Comparison of ENCODE assay signal across 12 mouse cellular contexts in the genomic region with DNA sequence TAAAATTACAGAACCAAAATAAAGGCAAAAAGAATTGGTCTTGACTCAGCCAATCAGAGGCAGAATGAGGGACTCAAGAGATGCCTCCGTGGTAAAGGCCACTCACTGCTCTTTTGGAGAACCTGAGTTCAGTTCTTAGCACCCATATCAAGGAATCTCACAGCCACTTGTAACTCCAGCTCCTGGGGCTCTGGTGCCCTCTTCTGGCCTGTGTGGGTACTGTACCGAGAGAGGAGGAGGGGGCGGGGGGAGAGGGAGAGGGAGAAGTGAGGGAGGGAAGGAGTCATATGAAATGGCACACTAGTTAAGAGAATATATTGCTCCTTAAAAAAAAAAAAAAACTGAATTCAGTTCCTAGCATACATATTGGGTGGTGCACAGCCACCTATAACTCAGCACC.
DNase-seq lines count a peak whose midpoint lies in the region; ATAC-seq and TF ChIP-seq lines count a peak whose summit lies in the region.
"Had no signal": no experiment of that assay in that cellular context is flagged by ENCODE, and none has a peak within 500 bp of the region (broad histone marks: within the 10 kb centered on the region; RNA-seq: fewer than 3 reads in every experiment).

No protein-coding gene starts in this region.

- WGBS in hindbrain, embryonic 11.5 days = 84% methylated on average over 3 of the region's 3 CpGs
- WGBS in hindbrain, embryonic 14.5 days = 91% methylated on average over 3 of the region's 3 CpGs
- 73% methylated on average over 3 of the region's 3 CpGs for WGBS in liver, embryonic 14.5 days (ENCODE audit: insufficient replicate concordance)
- WGBS in liver, embryonic 11.5 days = 74% methylated on average over 3 of the region's 3 CpGs

- H3K9ac ChIP-seq in hindbrain, embryonic 11.5 days (ENCODE audit: low read depth, low read length) = no peak overlapping the region
- H3K9ac ChIP-seq in hindbrain, embryonic 14.5 days = no peak overlapping the region
- no peak overlapping the region for H3K9ac ChIP-seq in liver, embryonic 14.5 days (replicated peaks)
- H3K9ac ChIP-seq in liver, embryonic 11.5 days (ENCODE audit: low read depth, low read length) = no peak overlapping the region
- no peak overlapping the region for H3K9ac ChIP-seq in ES-Bruce4 (ENCODE audit: low read depth, poor library complexity, severe bottlenecking)
- H3K9ac ChIP-seq: limb, embryonic 12.5 days had no signal

- H3K4me3 ChIP-seq in hindbrain, embryonic 11.5 days (ENCODE audit: low read depth, low read length) = no peak overlapping the region
- H3K4me3 ChIP-seq in hindbrain, embryonic 14.5 days (replicated peaks; ENCODE audit: low read length) = no peak overlapping the region
- no peak overlapping the region for H3K4me3 ChIP-seq in liver, embryonic 14.5 days (ENCODE audit: insufficient read depth in 1 of 2, low read depth in 2 of 2, low read length in 2 of 2)
- no peak overlapping the region for H3K4me3 ChIP-seq in liver, embryonic 11.5 days (ENCODE audit: low read depth, low read length)
- H3K4me3 ChIP-seq in ES-Bruce4 (ENCODE audit: low read depth, low read length) = no peak overlapping the region
- H3K4me3 ChIP-seq: heart, adult 2 months; limb, embryonic 12.5 days; midbrain, embryonic 10.5 days; myocyte had no signal

- no peaks in the 10 kb centered on the region for H3K4me1 ChIP-seq in hindbrain, embryonic 11.5 days (replicated peaks; ENCODE audit: control insufficient read depth, insufficient read depth, low read length)
- H3K4me1 ChIP-seq in hindbrain, embryonic 14.5 days (replicated peaks; ENCODE audit: control insufficient read depth, insufficient read depth, low read length) = no peaks in the 10 kb centered on the region
- no peaks in the 10 kb centered on the region for H3K4me1 ChIP-seq in liver, embryonic 14.5 days (replicated peaks; ENCODE audit: control insufficient read depth in 2 of 2, insufficient read depth in 2 of 2, low read length in 1 of 2)
- H3K4me1 ChIP-seq in liver, embryonic 11.5 days (replicated peaks; ENCODE audit: control insufficient read depth, insufficient read depth, low read length) = no peaks in the 10 kb centered on the region
- H3K4me1 ChIP-seq in ES-Bruce4 (ENCODE audit: control insufficient read depth, insufficient read depth, low read length) = no peaks in the 10 kb centered on the region
- H3K4me1 ChIP-seq: limb, embryonic 12.5 days had no signal

- H3K27ac ChIP-seq in hindbrain, embryonic 11.5 days (ENCODE audit: low read depth, low read length) = no peak overlapping the region
- H3K27ac ChIP-seq in hindbrain, embryonic 14.5 days = no peak overlapping the region
- no peak overlapping the region for H3K27ac ChIP-seq in liver, embryonic 14.5 days
- H3K27ac ChIP-seq in liver, embryonic 11.5 days (ENCODE audit: low read depth, low read length) = no peak overlapping the region
- no peak overlapping the region for H3K27ac ChIP-seq in ES-Bruce4 (ENCODE audit: insufficient read depth, low read length)
- H3K27ac ChIP-seq: heart, adult 2 months; limb, embryonic 12.5 days; midbrain, embryonic 10.5 days had no signal

- no peaks in the 10 kb centered on the region for H3K36me3 ChIP-seq in hindbrain, embryonic 11.5 days (ENCODE audit: control insufficient read depth, insufficient read depth, low read length)
- no peaks in the 10 kb centered on the region for H3K36me3 ChIP-seq in hindbrain, embryonic 14.5 days (replicated peaks; ENCODE audit: control insufficient read depth, insufficient read depth)
- no peaks in the 10 kb centered on the region for H3K36me3 ChIP-seq in liver, embryonic 14.5 days (replicated peaks; ENCODE audit: control insufficient read depth, insufficient read depth, low read depth)
- no peaks in the 10 kb centered on the region for H3K36me3 ChIP-seq in liver, embryonic 11.5 days (ENCODE audit: control insufficient read depth, insufficient read depth, low read length)
- no peaks in the 10 kb centered on the region for H3K36me3 ChIP-seq in ES-Bruce4 (ENCODE audit: control insufficient read depth, insufficient read depth, low read length, poor library complexity, severe bottlenecking)
- H3K36me3 ChIP-seq: limb, embryonic 12.5 days; midbrain, embryonic 10.5 days had no signal

- no peaks in the 10 kb centered on the region for H3K27me3 ChIP-seq in hindbrain, embryonic 11.5 days (ENCODE audit: control insufficient read depth, insufficient read depth, low read length)
- H3K27me3 ChIP-seq in hindbrain, embryonic 14.5 days (ENCODE audit: control insufficient read depth, insufficient read depth, low read length) = no peaks in the 10 kb centered on the region
- no peaks in the 10 kb centered on the region for H3K27me3 ChIP-seq in liver, embryonic 14.5 days (ENCODE audit: control insufficient read depth, insufficient read depth, low read length)
- H3K27me3 ChIP-seq in liver, embryonic 11.5 days (replicated peaks; ENCODE audit: control insufficient read depth, insufficient read depth, low read length) = no peaks in the 10 kb centered on the region
- no peaks in the 10 kb centered on the region for H3K27me3 ChIP-seq in ES-Bruce4 (ENCODE audit: control insufficient read depth, insufficient read depth, low read length, poor library complexity, severe bottlenecking)
- H3K27me3 ChIP-seq: limb, embryonic 12.5 days had no signal

- peak; percentile 13; the same call in 1 of the 2 replicates for TF ChIP-seq CTCF in liver, embryonic 14.5 days (IDR thresholded peaks at IDR 0.05; ENCODE audit: low read depth)
- peak; percentile 64 for TF ChIP-seq CTCF in ES-Bruce4 (IDR thresholded peaks at IDR 0.05; ENCODE audit: low read depth, low read length)
- peak; percentile 31; the same call in 1 of the 2 replicates for TF ChIP-seq CTCF in brain, embryonic 14.5 days (IDR thresholded peaks at IDR 0.05; ENCODE audit: borderline replicate concordance, extremely low read depth, insufficient read depth, insufficient read length)

- no peaks in the 10 kb centered on the region; the same call in 1 of the 2 replicates for H3K9me3 ChIP-seq in hindbrain, embryonic 11.5 days (ENCODE audit: control insufficient read depth, low read length)
- H3K9me3 ChIP-seq in hindbrain, embryonic 14.5 days (ENCODE audit: control insufficient read depth, low read length) = 0 out of 2 replicates have a peak, but pooled peaks cover 4% of the 10 kb centered on the region
- no peaks in the 10 kb centered on the region for H3K9me3 ChIP-seq in liver, embryonic 14.5 days (ENCODE audit: control insufficient read depth, low read length)
- 0 out of 2 replicates have a peak, but pooled peaks cover 4% of the 10 kb centered on the region for H3K9me3 ChIP-seq in liver, embryonic 11.5 days (ENCODE audit: control insufficient read depth, low read length)
- no peaks in the 10 kb centered on the region for H3K9me3 ChIP-seq in ES-Bruce4 (replicated peaks; ENCODE audit: control insufficient read depth, insufficient read depth, low read length, poor library complexity, severe bottlenecking)

- ATAC-seq in hindbrain, embryonic 11.5 days (ENCODE audit: low FRiP score) = no peak
- ATAC-seq in hindbrain, embryonic 14.5 days (ENCODE audit: low FRiP score) = no peak
- ATAC-seq in liver, embryonic 14.5 days (ENCODE audit: insufficient read depth) = no peak
- ATAC-seq in liver, embryonic 11.5 days (replicated peaks; ENCODE audit: low FRiP score) = no peak

- no peak for TF ChIP-seq EP300 in liver, embryonic 14.5 days (IDR thresholded peaks at IDR 0.05; ENCODE audit: low read depth)
- no peak for TF ChIP-seq EP300 in ES-Bruce4 (IDR thresholded peaks at IDR 0.05; ENCODE audit: insufficient read depth, low read depth, low read length)

- H3K4me2 ChIP-seq in hindbrain, embryonic 11.5 days (replicated peaks; ENCODE audit: low read depth, low read length) = no peak overlapping the region
- no peak overlapping the region for H3K4me2 ChIP-seq in hindbrain, embryonic 14.5 days (replicated peaks)
- H3K4me2 ChIP-seq in liver, embryonic 14.5 days (ENCODE audit: low read depth) = no peak overlapping the region
- H3K4me2 ChIP-seq in liver, embryonic 11.5 days = no peak overlapping the region
- H3K4me2 ChIP-seq: limb, embryonic 12.5 days had no signal

- no peak for TF ChIP-seq POLR2A in ES-Bruce4 (IDR thresholded peaks at IDR 0.05; ENCODE audit: insufficient read depth, low read length)
- TF ChIP-seq POLR2A in brain, embryonic 14.5 days (IDR thresholded peaks at IDR 0.05; ENCODE audit: borderline replicate concordance, extremely low read depth, insufficient read depth, insufficient read length, poor library complexity, severe bottlenecking) = no peak

- DNase-seq in hindbrain, embryonic 11.5 days (ENCODE audit: low spot score) = peak; percentile 8
- DNase-seq in hindbrain, embryonic 14.5 days (ENCODE audit: low spot score) = no peak
- DNase-seq in liver, embryonic 14.5 days (ENCODE audit: low read depth in 3 of 3, low spot score in 3 of 3) = no peak
- DNase-seq in liver, embryonic 11.5 days (ENCODE audit: low spot score) = no peak
- no peak for DNase-seq in brain, embryonic 14.5 days (ENCODE audit: low read depth)
- DNase-seq in thymus, adult 18-20 months = no peak
- DNase-seq: heart, adult 2 months; thymus, postnatal 4 days had no signal

Comparison
In these comparisons a context has a peak if more than half of its experiments do, and no peak if none do; other contexts are left out.
1. CTCF ChIP-seq: peak in every context shown above with its lines; median percentile 64 in ES-Bruce4; 31 in brain, embryonic 14.5 days; 13 in liver, embryonic 14.5 days.